Mouse (Mus musculus): ENCODE data around the gene Creg2. TPM values are rescaled to one million over a fixed set of nuclear protein-coding genes. Genes with fewer than 3 reads are reported as not detected.
"Not testable (repeated sequence)": the region's sequence is repeated elsewhere in the genome, so short reads cannot be mapped to it uniquely, and the experiment has no call there.

The Creg2 gene
- total RNA-seq, 4 experiments from 2014 or later: 0.05 to 0.09 (median 0.05) TPM

DNA sequence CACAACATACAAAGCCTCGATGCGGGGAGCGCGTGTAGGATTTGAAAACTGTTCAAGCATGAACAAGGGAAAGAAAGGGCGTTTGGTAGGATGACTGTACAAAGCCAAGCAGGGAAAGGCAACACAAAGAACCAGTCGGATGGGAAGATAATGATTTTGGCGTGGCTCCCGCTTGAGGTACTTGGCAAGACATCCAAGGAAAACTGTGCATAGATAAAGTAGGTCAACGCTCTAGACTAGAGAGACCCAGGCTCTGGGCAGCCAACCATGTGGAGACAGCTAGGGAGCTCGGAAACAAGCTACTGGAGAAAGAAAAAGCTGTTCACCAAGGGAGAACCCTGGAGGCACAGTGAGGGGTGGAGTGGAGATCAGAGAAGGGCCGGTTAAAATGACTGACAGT is 52.5 kb downstream of the Creg2 start:
- DNase-seq (ENCODE audit: low spot score in 2 of 2): no peak

DNA sequence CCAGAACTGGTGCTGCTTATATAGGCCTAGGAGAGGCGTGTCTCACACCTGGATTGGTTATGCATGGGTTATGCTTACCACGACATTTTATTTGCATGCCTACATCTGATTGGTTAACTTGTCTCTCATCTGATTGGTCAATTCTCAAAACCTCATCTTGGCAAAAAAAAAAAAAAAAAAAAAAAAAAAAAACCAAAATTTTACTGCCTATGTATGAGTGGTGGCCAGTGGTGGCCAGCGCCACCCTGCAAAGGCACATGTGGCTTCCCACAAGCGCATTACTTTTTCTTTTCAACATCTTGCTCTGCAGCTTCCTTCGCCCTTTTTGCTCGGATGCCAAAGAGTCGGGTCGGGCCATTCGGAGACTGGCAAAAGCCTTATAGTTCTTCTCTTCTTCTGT is 54.1 kb downstream of the Creg2 start:
- not testable (repeated sequence) for DNase-seq (ENCODE audit: low spot score in 2 of 2)

GRCm38 (mm10) chr1:39593836-39594235 is 57.4 kb downstream of the Creg2 start:
- DNase-seq (ENCODE audit: low spot score in 2 of 2): no peak

GRCm38 (mm10) chr1:39592090-39592489 is 59.2 kb downstream of the Creg2 start:
- no peak for DNase-seq (ENCODE audit: low spot score in 2 of 2)

GRCm38 (mm10) chr1:39591557-39591956 is 59.7 kb downstream of the Creg2 start:
- not testable (repeated sequence) for DNase-seq (ENCODE audit: low spot score in 2 of 2)

- no peak for DNase-seq (ENCODE audit: low spot score in 2 of 2)
Measured at GRCm38 (mm10) chr1:39590193-39590592, 61.1 kb downstream of the Creg2 start.

DNA sequence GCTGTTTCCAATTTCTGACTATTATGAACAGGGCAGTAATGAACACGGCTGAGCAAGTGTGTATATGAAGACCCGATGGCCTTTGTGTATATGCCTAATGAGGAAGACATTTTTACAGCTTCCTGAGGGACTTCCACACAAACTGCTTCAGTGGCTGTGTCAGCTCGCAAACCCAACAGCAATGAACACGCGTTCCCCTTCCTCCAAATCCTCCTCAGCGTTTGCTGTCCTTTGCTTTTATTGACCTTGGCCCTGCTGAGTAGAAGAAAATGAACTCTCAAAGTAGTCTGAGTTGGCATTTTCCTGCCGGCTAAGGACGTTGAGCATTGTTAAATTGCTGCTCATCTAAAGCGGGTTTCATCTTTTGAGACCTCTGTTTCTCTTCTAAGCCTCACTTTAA is 65.9 kb downstream of the Creg2 start:
- no peak for DNase-seq (ENCODE audit: low spot score in 2 of 2)

DNA sequence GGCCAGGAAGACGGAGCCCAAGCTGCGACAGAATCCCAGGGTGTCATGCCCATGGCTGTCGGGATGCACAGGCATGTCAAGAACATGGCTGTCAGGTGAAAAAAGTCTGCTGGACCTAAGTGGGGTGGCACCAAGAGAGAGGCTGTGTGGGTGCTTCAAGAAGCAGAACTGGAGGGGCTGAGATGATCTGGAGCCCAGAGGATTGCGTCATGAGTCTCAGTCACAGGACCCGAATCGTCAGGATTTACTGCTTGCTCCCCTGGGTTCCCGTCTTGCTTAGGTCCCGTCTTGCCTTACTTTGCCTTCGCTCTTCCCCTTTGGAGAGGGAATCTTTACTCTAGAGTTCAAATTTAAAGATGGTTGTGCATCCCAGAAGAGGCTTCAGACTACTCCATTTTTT is 68.1 kb downstream of the Creg2 start:
- no peak for DNase-seq (ENCODE audit: low spot score in 2 of 2)

DNA sequence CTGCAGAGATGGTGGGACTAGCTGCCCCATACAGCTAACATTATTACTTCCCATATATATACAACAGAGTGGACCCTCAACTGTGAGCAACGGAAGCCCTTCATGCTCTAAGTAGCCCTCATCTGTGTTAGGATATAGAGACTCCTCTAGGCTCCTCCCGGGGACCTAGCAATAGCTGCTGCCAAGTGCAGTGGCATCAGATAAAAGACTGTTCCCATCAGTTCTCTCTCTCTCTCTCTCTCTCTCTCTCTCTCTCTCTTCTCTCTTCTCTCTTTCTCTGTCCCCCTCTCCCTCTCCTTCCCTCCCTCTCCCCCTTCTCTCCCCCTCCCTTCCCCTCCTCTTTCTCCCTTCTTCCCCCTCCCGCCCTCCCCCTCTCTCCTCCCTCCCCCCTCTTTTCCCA is 70.1 kb downstream of the Creg2 start:
- DNase-seq (ENCODE audit: low spot score in 2 of 2): no peak

- no peak for DNase-seq (ENCODE audit: low spot score in 2 of 2)
Measured at GRCm38 (mm10) chr1:39579139-39579538, 72.1 kb downstream of the Creg2 start.

DNA sequence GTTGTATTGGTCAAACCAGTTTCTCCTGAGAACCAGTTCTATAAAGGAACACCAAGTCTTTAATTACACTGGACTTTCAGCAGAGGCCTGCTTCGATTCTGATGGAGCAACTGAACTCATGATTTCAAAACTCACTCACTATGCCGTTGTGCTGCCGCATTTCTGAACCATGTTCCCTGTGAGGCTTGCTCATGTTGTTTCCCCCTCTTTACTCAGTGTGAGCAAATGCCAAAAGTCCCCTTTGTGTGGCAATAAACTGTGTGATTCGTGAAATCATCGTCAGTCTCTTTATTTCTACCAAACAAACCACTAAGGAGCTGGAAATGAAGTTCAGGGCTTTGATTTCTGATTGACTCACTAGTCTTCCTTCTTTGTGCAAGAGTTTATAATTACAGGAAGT is 72.8 kb downstream of the Creg2 start:
- no peak for DNase-seq (ENCODE audit: low spot score in 2 of 2)

DNA sequence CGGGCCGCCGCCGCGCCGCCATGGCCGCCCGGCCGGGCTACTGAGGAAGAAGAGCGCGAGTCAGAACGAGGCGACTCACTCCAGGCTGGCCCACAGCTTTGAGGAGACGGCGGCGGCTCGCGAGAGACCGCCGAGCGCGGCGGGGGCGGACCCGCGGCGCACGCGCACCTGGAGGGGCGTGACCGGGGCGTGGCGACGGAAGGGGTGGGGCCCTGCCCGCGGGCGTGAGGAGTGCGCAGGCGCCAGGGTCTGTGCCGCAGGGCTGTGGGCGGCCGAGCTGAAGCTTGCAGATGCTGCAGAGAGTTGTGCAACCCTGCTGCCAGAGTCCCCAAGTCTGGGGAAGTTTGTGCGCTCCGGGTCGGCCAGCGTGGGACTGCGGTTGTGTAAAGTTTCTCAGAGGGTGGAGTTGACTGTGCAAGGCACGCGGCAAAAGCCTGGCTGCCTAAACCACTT is 74.0 kb downstream of the Creg2 start, which contains the start of gene Rnf149:
Gene Rnf149, minus strand, starts transcription at position 153 of the 453 bp plus-strand sequence.
- peak; percentile 93 to 94 for DNase-seq (ENCODE audit: low spot score in 2 of 2)

- peak; percentile 7 to 41 for DNase-seq (ENCODE audit: low spot score in 2 of 2)
Measured at GRCm38 (mm10) chr1:39576431-39577243, 74.6 kb downstream of the Creg2 start.

GRCm38 (mm10) chr1:39575778-39576375 is 75.4 kb downstream of the Creg2 start:
- no peak for DNase-seq (ENCODE audit: low spot score in 2 of 2)

GRCm38 (mm10) chr1:39573890-39574289 is 77.4 kb downstream of the Creg2 start:
- DNase-seq (ENCODE audit: low spot score in 2 of 2): no peak

DNA sequence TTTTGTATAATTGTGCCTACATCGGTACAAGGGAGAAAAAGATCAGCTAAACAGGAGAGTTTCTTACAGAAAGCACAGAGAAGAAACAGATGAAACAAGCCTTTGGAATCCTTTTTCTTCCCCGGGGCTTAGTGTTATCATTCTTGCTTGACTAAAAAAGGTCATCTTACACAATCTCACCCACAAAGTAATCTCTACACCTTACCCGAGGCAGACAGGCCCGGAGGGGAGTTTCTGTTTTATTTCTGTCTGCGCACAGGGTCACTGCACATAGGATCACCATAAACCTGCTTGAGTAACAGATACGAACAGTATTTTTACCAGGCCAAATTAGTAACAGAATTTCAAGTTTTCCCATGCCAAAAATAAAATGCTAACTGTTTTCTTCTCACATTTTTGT is 79.6 kb downstream of the Creg2 start:
- no peak for DNase-seq (ENCODE audit: low spot score in 2 of 2)

Other genes starting within 250 kb of the Creg2 start
- gene Tbc1d8, start 172.7 kb downstream of the Creg2 start, total RNA-seq (2022): 10 to 100 TPM in 1 of 4 experiments, 1 to 10 TPM in 3; 7.6 to 11.6 (median 9.3) TPM
- 10 to 100 TPM; 17.8 to 19.7 (median 18.9) TPM for gene Cnot11, start 116.5 kb downstream of the Creg2 start, total RNA-seq (2022)
- 1 to 10 TPM; 6.6 to 9.6 (median 8.3) TPM for gene Rnf149, start 74.1 kb downstream of the Creg2 start, total RNA-seq (2022)
- gene Rfx8, start 69.5 kb upstream of the Creg2 start, total RNA-seq (2022): not detected
- gene Gm3646, start 153.9 kb upstream of the Creg2 start, total RNA-seq (2022): not detected
- gene Map4k4, start 249.4 kb upstream of the Creg2 start, total RNA-seq (2022): 10 to 100 TPM; 10.5 to 18.2 (median 16.4) TPM

Data from gastrocnemius, adult 8-10 months (tissue).